Mouse (Mus musculus): ENCODE results near the gene Mettl7b.
"Not testable (repeated sequence)": the region's sequence is repeated elsewhere in the genome, so short reads cannot be mapped to it uniquely, and the experiment has no call there.

Gene Mettl7b

DNA sequence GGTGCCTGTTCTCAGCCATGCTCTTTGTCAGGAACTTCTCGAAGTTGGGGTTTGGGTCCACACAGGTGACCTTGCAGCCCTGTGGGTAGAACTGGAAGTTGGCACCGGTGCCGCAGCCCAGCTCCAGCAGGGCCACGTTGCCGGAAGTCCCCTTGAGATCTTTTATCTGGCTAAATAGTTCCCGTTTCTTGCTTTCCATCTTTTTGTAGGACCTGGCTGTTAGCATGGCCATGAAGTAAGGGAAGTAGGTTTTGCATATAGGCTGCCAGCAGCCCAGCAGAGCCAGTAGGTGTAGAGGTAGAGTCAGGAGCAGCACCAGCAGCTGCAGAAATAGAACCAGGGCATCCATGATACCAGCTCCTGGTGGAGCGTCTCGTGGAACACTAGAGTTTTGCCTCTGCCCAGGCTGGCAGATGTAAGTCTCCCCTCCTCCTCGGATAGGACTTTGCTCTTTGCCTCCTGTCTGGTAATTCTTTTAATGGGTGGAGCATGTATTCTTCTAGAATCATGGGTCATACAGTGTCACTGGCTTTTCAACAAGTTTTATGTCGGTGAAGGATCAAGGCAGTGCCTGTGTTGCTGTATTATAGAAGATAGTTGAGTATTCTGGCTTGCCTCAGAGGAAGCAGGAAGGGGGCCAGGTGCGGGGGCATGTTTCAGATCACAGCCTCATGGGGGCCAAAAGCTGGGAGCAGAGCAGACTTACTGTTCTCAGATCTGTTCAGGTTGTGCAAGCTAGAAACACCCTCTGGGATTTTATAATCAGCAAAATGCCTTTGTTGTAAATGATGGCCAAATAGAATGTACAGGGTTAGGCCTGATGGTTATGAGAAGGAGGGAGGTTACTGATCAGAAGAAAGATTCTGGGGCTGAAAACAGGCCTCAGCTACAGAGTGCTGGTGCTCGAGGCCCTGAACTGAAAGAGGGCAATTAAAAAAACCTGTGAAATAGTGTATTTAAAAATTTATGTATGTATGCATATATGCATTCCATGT is at the start of gene Mettl7b:
TSS of gene Mettl7b (minus strand) at position 399 of the 995 bp plus-strand sequence.
- no peak for DNase-seq (ENCODE audit: low spot score in 2 of 2)

DNA sequence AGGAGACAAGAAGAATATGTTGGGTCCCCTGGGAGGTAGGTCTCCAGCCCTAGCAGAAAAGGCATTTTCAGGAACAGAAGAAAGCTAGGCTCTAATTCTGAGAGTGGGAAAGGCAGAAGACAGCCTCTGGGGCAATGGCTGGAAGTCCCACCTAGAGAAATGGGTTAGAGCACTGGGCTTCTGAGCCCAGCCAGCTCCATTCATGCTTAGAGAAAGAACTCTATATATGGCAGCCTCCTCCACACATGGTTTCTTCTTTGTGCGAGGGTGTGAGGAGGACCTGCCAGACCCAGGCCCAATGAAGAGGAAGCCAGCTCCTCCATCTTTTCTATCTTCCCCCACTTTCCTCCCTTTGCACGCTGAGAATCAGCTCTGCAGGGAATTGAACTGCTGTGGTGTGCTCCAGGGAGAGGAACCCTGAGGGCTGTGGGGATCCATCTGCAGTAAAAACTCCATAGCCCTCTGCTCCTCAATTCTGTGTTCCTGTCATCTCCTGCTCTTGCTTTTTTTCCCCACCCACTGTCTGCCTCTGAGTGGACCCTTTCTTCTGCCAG is 49.6 kb upstream of the Mettl7b start, which contains the start of gene Olfr763:
TSS of gene Olfr763 (plus strand) at position 504 of the 554 bp plus-strand sequence.
- DNase-seq (ENCODE audit: low spot score in 2 of 2): no peak

DNA sequence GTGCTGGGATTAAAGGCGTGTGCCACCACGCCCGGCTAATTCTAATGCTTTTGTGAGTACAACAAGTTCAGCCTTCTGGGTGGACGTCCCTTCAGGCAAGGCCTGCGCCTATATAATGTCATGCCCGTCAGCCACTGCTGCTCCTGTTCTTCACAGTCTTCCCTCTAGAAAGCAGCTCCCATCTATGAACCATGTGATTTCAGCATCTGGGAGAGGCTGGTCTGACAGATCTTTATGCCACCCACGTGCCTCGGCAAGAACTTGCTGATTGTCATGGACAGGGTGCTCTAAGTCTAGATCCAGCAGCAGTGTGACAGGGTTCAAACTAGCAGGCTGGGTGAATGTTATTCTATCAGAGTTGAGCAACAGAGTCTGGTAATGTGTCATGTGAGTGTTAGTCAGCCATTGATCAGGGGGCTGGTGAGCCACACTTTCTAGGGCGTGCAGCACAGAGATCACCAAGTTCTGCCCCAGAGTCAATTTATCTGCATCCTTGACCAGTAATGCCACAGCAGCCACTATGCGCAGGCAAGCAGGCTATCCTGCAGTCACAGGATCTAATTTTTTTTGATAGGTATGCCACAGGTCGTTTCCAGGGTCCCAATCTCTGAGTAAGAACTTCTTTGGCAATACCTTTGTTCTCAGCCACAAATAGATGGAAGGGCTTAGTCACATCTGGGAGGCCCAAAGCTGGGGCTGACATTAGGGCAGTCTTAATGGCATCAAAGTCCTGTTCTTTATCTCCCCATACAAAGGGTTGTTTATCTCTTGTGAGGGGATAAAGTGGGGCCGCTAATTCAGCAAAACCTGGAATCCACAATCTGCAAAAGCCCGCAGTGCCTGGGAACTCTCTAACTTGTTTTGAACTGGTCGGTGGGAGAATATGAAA is 43.5 kb upstream of the Mettl7b start:
- DNase-seq (ENCODE audit: low spot score in 2 of 2): no peak

DNA sequence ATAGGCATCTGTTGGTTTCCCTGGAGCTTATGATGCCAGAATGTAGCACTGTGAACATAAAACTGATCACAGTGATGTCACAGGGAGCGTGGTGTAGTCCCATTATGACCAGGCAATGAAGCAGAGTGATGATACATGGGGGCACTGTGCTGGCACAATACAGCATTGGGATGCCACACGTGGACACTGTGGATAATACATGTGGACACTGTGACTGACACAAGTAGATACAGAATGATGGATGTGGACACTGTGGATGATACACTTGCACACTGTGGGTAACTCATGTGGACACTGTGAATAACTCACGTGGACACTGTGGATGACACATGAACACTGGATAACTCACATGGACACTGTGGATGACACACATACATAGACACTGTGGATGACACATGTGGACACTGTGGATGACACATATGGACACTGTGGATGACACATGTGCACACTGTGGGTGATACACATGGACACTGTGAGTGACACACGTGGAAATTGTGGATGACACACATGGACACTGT is 35.8 kb upstream of the Mettl7b start:
- DNase-seq (ENCODE audit: low spot score in 2 of 2): no peak

DNA sequence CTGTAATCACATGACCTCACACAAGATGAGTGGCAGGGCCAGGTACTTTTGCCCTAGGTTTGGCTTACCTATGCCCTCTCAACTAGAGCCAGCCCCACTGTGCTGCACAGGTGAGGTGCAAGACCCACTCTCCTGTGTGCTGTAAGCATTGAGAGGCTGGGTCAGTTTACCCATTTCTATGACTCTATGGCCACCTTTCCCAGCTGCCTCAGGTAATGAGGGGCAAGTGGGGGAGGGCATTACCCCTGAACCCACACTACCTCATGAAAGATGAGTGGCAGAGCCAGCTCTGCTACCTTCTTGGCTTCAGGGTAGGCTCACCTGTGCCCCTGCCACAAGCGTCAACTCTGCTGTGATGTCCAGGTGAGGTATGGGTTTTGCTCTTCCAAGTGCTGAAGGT is 35.0 kb upstream of the Mettl7b start:
- no peak for DNase-seq (ENCODE audit: low spot score in 2 of 2)

DNA sequence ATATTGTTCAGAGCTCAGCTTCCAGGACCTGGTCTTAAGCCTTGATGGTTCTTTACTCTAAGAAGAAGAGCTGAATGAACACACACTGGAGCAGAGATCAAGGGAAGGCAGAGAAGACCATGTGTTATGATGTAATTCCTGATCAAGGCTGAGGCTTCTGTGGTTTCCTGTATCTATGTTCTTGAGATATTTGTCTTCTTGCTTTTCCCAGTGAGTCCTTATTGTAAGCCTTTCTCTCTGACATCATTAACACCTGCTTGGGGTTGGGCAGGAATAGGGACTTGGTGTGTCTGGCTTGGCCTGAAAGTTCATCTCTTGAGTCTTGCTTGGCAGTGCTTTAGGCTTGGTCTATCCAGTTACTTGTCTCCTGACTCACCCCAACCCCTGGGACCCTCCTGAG is 30.2 kb upstream of the Mettl7b start:
- DNase-seq (ENCODE audit: low spot score in 2 of 2): peak in 1 of 2 experiments; percentile 4

DNA sequence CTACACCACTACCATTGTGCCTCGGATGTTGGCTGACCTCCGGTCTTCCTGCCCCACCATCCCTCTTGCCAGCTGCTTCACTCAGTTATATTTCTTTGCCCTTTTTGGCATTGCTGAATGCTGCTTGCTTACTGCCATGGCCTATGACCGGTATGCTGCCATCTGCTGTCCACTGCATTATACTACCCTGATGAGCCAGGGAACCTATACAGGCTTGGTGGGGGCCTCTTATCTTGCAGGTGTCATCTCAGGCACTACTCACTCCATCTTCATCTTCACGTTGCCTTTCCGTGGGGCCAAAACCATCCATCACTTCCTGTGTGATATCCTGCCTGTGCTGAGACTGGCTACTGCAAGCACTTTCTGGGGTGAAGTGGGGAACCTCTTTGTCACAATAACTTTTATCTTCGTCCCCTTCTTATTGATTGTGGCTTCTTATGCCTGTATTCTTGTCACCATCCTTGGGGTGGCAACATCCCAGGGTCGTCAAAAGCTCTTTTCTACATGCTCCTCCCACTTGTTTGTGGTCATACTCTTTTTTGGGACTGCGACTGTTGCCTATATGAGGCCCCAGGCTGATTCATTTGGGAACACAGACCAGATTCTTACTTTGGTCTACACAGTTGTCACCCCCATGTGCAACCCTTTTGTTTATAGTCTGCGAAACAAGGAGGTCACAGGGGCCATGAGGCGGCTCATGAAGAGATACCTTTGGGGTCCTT is 29.5 kb upstream of the Mettl7b start:
- not testable (repeated sequence) for DNase-seq (ENCODE audit: low spot score in 2 of 2)

DNA sequence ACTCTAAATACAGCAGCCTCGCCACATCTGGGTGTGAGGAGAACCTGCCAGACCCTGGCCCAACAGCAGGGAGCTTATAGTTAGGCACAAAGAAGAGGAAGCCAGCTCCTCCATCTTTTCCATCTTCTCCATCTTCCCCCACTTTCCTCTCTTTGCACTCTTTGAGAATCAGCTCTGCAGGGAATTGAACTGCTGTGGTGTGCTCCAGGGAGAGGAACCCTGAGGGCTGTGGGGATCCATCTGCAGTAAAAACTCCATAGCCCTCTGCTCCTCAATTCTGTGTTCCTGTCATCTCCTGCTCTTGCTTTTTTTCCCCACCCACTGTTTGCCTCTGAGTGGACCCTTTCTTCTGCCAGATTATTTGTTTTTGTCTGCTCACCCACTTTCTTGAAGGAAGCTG is 28.3 kb upstream of the Mettl7b start, which contains the start of gene Olfr9:
TSS of gene Olfr9 (plus strand) at position 301 of the 400 bp plus-strand sequence.
- DNase-seq (ENCODE audit: low spot score in 2 of 2): not testable (repeated sequence)

DNA sequence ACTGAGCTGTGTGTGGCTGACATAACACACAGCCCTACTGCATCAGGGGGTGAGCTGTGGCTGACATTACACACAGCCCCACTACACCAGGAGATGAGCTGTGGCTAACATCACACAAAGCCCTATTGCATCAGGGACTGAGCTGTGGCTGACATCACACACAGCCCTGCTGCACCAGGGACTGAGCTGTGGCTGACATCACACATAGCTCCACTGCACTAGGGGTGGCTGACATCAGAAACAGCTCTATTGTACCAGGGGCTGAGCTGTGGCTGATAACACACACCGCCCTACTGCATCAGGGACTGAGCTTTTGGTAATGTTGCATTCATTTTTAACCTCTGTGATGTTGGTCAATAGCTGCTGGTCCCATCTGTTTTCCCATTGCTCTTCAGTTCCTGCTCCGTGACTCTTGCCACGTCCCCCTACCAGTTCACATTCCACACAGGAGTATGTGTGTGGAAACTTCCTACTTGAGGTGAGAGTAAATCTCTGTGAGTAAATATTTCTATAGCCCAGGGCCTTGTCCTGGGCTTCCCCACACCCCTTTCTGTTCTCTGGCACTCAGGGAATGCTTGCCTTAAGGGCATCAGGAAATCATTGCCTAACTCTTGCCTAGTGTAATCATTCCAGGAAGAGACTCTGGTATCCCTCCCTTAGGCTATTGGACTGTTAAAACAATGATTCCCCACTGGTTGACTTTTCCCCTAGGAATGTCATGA is 20.0 kb upstream of the Mettl7b start:
- DNase-seq (ENCODE audit: low spot score in 2 of 2): no peak

DNA sequence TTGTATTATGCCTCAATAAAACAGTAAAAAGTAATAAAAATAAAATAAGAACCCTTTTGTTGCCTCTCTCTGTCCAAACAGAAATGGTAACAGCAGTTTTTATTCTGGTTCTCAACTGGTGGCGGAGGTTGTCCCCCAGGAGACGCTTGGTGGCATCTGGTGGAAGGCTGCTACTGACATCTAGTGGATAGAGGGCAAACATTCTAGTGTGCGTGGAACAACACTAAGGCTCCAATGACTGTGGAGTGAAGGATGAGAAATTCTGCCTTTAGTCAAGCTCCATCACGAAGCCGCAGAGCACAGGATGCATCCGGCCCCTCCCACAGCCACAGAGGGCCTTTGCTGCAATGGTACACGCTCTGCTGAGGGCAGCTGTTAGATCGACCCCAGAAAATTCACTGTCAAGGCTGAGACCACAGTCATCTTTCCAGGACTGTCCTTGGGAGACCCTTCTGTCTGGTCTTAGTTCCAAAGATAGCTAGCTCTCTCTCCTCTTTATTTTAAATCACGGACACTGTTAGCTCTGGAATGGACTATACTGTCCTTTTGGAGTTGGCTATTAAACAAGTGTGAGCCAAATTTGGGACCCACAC is 16.8 kb upstream of the Mettl7b start:
- DNase-seq (ENCODE audit: low spot score in 2 of 2): peak in 1 of 2 experiments; percentile 3

DNA sequence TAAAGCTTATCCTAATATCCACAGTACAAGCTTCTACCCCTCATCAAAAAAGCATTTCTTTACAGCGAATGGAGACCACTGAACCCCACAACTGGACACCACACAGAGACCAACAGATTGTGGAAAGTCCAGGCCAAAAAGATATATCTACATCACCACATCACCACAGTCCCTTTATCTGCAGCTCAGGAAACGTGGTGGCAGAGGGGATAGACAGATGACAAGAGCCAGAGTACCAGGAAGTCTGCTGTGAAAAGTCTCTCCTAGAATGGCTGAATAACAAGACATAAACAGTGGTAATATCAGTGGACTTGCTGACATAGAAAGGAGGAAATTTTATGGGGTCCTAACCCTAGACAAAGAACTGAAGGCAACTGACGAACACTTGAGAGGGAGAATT is 15.6 kb upstream of the Mettl7b start:
- no peak for DNase-seq (ENCODE audit: low spot score in 2 of 2)

DNA sequence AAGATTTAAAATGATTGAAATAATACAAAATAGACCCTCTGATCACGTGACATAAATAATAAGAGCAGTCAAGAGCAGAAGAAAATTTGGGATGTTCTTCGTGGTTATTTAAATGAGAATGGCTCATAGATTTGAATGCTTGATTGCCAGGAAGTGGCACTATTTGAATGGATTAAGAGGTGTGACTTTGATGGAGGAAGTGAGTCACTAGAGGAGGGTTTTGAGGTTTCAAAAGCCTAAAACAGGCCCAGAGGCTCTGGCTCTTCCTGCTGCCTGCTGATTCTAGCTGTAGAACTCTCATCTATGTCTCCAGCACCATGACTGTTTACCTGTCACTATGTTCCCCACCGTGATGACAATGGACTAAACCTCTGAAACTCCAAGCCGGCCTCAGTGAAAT is 12.1 kb upstream of the Mettl7b start:
- no peak for DNase-seq (ENCODE audit: low spot score in 2 of 2)

DNA sequence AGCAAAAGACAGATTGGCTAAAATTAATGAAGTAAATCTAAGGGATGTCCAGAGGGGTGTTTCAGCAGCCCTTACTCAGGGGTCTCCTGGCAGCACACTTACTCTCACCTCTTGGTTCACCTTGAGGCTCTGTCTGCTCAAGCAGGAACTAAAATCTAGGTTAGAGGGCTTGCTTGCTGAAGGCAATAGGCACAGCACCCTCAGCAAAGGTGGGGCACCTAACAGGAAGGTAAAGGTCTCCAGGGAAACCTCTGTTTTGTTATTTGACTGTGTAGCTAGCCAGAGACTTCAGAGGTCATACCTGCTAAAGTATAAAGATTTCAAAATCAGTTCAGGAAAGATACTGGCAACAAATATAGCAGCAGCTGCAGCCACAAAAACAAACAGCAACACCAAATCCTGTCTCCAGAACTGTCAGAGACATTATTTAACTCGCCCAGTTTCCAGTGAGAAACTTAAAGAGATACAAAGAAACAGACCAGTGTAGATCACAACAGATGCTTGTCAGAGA is 10.0 kb upstream of the Mettl7b start:
- no peak for DNase-seq (ENCODE audit: low spot score in 2 of 2)

DNA sequence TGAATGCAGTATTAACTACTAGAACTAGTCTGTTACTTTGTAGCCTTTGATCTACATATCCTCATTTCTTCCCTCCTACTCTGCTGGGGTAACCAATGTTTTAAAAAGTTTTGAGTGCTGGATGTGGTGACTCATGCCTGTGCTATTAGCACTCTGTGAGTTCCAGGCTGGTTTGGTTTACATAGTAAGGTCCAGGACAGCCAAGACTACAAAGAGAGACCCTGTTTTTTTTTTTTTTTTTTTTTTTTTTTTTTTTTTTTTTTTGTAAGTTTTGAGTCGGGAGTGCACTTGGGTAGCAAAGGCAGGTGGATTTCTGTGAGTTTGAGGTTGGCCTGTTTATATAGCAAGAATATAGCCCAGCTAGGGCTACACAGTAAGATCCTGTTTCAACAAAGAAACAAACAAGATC is 7.6 kb upstream of the Mettl7b start:
- no peak for DNase-seq (ENCODE audit: low spot score in 2 of 2)

DNA sequence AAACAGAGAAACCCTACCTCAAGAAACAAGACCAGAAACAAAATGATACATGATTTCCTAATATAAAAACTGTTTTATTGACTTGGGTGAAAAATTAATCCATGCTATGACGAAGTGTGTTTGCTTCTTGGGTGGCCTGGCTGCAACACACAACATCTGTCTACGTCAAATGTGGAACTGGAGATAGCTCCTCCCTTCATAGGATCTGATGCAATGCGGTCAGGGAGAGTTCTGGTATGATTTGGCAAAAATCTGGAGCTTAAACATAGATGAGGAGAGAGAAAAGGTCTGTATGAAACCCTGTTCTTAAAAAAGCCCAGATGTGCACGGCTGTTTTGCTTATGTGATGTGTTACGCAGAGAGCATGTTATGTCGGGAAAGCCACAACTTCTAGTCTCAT is 5.1 kb upstream of the Mettl7b start:
- no peak for DNase-seq (ENCODE audit: low spot score in 2 of 2)

DNA sequence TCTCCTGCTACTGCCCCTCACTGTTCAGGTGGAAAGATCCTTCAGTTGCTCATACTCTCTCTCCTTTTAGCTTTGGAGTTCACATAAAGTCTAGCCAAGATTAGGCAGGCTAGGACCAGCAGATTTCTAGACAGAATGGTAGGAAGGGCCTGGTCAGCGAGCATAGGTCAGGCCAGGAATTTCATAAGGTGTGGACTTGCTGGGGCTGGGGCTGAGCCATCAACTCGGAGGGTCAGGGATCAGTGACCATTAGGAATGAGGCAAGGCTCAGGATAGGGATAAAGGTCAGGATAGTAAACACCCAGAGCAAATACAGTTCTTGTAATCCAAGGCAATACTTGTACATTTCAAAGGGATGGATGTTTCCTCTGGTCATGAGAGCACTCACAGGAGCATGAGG is 4.2 kb upstream of the Mettl7b start:
- no peak for DNase-seq (ENCODE audit: low spot score in 2 of 2)

DNA sequence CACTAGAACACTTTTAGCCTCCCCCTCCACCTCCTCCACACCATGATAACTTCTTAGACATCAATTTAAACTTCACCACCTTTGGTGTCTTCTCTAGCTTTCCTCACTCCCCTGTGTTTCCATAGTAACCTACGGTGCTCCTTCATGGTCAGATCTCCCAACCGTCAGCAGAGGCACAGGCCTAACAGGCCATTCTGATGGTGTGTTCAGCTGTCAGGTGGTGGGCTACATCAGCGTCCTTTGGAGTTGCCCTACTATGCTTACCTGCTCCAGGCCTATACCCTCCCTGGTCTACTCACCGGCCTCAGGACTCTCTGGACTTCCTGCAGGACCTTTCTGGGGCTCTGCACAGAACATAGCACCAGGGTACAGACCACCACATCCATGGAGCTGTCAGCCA is 646 bp downstream of the Mettl7b start:
- no peak for DNase-seq (ENCODE audit: low spot score in 2 of 2)

DNA sequence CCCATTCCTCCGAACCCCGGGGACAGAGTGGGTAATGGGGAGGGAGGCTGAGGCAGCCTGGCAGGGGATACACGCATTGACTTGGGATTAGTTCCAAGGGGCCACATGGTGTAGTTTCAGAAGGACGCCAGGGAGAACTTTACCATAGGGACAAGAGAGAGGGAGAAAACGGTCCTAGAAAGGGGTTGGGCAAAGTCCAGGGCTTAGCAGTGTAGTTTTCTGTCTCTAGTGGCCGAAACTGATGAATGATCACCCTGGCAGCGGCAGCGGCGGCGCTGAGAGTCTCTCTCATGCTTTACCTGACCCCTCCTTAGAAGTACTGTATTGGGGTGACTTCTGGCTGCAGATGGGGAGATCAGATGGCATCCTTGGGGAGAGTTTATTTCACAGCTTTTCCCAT is 2.4 kb downstream of the Mettl7b start:
- no peak for DNase-seq (ENCODE audit: low spot score in 2 of 2)

DNA sequence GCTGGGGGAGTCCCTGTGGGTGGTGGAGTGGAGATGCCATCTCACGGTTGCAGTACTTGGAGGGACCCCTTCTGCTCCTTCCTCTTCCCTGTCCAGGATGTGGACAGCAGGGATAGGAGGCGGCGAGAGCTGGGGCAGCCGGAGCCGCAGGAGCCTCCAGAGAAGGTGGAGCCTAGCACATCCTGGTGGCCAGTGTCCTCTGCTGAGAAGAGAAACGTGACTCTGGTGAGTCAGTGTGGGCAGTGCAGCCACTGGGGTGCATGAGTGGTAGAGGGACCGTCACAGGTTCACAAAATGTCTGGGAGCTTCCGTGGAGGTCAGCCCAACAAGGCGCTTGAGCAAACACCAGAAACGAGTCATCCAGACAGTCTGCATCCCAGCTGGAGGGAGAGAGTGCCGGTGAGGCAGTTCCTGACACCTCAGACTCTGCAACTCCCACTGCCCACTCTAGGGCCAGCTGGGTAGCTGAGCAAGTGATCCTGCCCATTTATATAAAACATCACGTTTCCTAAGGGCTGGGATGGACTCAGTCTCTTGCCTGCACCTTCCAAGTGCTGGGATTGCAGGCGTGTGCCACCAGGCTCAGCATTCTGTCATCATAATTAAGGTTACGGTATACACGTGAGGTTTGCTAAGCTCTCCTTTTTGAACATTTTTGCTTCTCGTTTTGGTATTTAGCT is 10.4 kb downstream of the Mettl7b start:
- DNase-seq (ENCODE audit: low spot score in 2 of 2): no peak
